Mouse (Mus musculus) heart, embryonic 14.5 days (tissue): ENCODE measurements around the gene Ppp5c. TPM values are rescaled to one million over a fixed set of nuclear protein-coding genes. Genes with fewer than 3 reads are reported as not detected.

Experiments
- ATAC-seq: fragments of 200-750 bp; cut with Nextera tagmentation; 2 replicates; pipeline ENCODE4 v1.8.0; 2017; ENCODE audit warnings: low read depth, moderate TSS enrichment; ENCODE audit not compliant: insufficient number of reproducible peaks, insufficient read depth, low FRiP score
- H3K27ac ChIP-seq, 2 experiments: fragments of 200-500 bp in 1 of 2; fragments of 300-500 bp in 1 of 2; sonication (generic) in 1 of 2; replicated peaks in 1 of 2; 2 replicates each; pipeline ENCODE4 v1.5.1; 2012 to 2014; ENCODE audit warnings: low read depth in 2 of 2, low read length in 2 of 2, control low read depth in 1 of 2, mild to moderate bottlenecking in 1 of 2, mixed read lengths in 1 of 2; ENCODE audit not compliant: control insufficient read depth in 1 of 2, insufficient read depth in 1 of 2
- H3K27me3 ChIP-seq: fragments of 300-500 bp; sonication (generic); 2 replicates; pipeline ENCODE4 v1.6.1; 2014; ENCODE audit warnings: mild to moderate bottlenecking, low read length, control low read depth; ENCODE audit not compliant: control insufficient read depth, insufficient read depth
- H3K36me3 ChIP-seq: fragments of 300-500 bp; sonication (generic); 2 replicates; pipeline ENCODE4 v1.6.1; 2014; ENCODE audit warnings: mild to moderate bottlenecking, control low read depth, low read length, mixed read lengths; ENCODE audit not compliant: control insufficient read depth, insufficient read depth
- H3K4me1 ChIP-seq, 2 experiments: fragments of 200-500 bp in 1 of 2; fragments of 300-500 bp in 1 of 2; sonication (generic) in 1 of 2; 2 replicates each; pipeline ENCODE4 v1.6.1; 2012 to 2014; ENCODE audit warnings: low read length in 2 of 2, control low read depth in 1 of 2, mixed read lengths in 1 of 2; ENCODE audit not compliant: control insufficient read depth in 2 of 2, insufficient read depth in 2 of 2
- H3K4me2 ChIP-seq: fragments of 300-500 bp; sonication (generic); 2 replicates; pipeline ENCODE4 v1.6.1; 2014; ENCODE audit warnings: mild to moderate bottlenecking, low read length
- H3K4me3 ChIP-seq, 2 experiments: fragments of 200-500 bp in 1 of 2; fragments of 300-500 bp in 1 of 2; sonication (generic) in 1 of 2; 2 replicates each; pipeline ENCODE4 v1.5.1; 2012 to 2014; ENCODE audit warnings: low read length in 2 of 2, mild to moderate bottlenecking in 2 of 2, control low read depth in 1 of 2, low read depth in 1 of 2, moderate library complexity in 1 of 2; ENCODE audit not compliant: control insufficient read depth in 1 of 2, insufficient read depth in 1 of 2
- H3K9ac ChIP-seq: fragments of 300-500 bp; sonication (generic); 2 replicates; pipeline ENCODE4 v1.6.1; 2014; ENCODE audit warnings: mild to moderate bottlenecking, low read length
- H3K9me3 ChIP-seq: fragments of 300-500 bp; sonication (generic); 2 replicates; pipeline ENCODE4 v1.6.1; 2016; ENCODE audit warnings: low read length, control low read depth; ENCODE audit not compliant: control insufficient read depth
- WGBS: fragments of 180-500 bp; shearing (Covaris S2); extraction: QIAGEN DNeasy Blood & Tissue Kit; methylation state at CpG from one replicate; pipeline ENCODE4 v1.1.7; 2014; 5-methylcytosine and 5-hydroxymethylcytosine counted together
- polyA plus RNA-seq: library from polyadenylated mRNA; unstranded; fragments of >200 nt; fragmentation: Nextera tagmentation; extraction: Ambion mirVana; gene quantifications from 2 replicates; pipeline ENCODE4 v1.2.1, GENCODE M21; 2014

Gene Ppp5c
- polyA plus RNA-seq, 1 experiment from 2014 or later, result 89.1 TPM

- peaks cover 5% of the 10 kb centered on the region; the same call in 1 of the 2 replicates for H3K9me3 ChIP-seq
- no peak overlapping the region for H3K27ac ChIP-seq
- no peak overlapping the region for H3K4me2 ChIP-seq
- H3K27me3 ChIP-seq, result no peaks in the 10 kb centered on the region
- H3K4me1 ChIP-seq, result peaks cover 1 to 2% of the 10 kb centered on the region in 2 experiments; a peak in 3 of 4 replicates
- no peak for ATAC-seq
- H3K4me3 ChIP-seq, result no peak overlapping the region
- H3K9ac ChIP-seq, result no peak overlapping the region; the same call in 1 of the 2 replicates
- 44% methylated on average over 11 of the region's 11 CpGs for WGBS
- H3K36me3 ChIP-seq, result peaks cover 87% of the 10 kb centered on the region
Measured at GRCm38 (mm10) chr7:17050491-17050890, 22.8 kb upstream of the Ppp5c start.

GRCm38 (mm10) chr7:17048431-17049190 lies 20.9 kb upstream of the Ppp5c start:
- H3K36me3 ChIP-seq, result peaks cover 87% of the 10 kb centered on the region
- H3K4me1 ChIP-seq, result peaks cover 0 to 2% of the 10 kb centered on the region in 2 experiments; a peak in 1 of 4 replicates

GRCm38 (mm10) chr7:17047041-17047682 lies 19.4 kb upstream of the Ppp5c start:
- H3K4me3 ChIP-seq, result no peak overlapping the region
- H3K4me2 ChIP-seq, result no peak overlapping the region
- H3K4me1 ChIP-seq, result peaks cover 0 to 2% of the 10 kb centered on the region in 2 experiments; a peak in 1 of 4 replicates
- no peak for ATAC-seq
- no peaks in the 10 kb centered on the region for H3K9me3 ChIP-seq
- WGBS, result 90% methylated on average over 5 of the region's 5 CpGs
- H3K27me3 ChIP-seq, result no peaks in the 10 kb centered on the region
- peaks cover 89% of the 10 kb centered on the region for H3K36me3 ChIP-seq
- no peak overlapping the region for H3K9ac ChIP-seq
- no peak overlapping the region for H3K27ac ChIP-seq

More at GRCm38 (mm10) chr7:17048431-17049190, 20.9 kb upstream of the Ppp5c start:
- Histone ChIP-seq H3K9ac (no peak overlapping the region), H3K9me3 (0 out of 2 replicates have a peak, but pooled peaks cover 2% of the 10 kb centered on the region), H3K27me3 (no peaks in the 10 kb centered on the region), H3K4me2 (no peak overlapping the region), H3K4me3 (no peak overlapping the region), H3K27ac (no peak overlapping the region)
- WGBS, result 85% methylated on average over 10 of the region's 10 CpGs
- ATAC-seq, result no peak

- no peak overlapping the region for H3K4me2 ChIP-seq
- H3K27ac ChIP-seq, result no peak overlapping the region
- no peaks in the 10 kb centered on the region for H3K9me3 ChIP-seq
- H3K4me3 ChIP-seq, result no peak overlapping the region
- ATAC-seq, result no peak
- peaks cover 90% of the 10 kb centered on the region for H3K36me3 ChIP-seq
- H3K9ac ChIP-seq, result no peak overlapping the region
- 30% methylated on average over 1 of the region's 1 CpGs for WGBS
- peaks cover 0 to 2% of the 10 kb centered on the region in 2 experiments; a peak in 1 of 4 replicates for H3K4me1 ChIP-seq
- no peaks in the 10 kb centered on the region for H3K27me3 ChIP-seq
Measured at GRCm38 (mm10) chr7:17045743-17046142, 18.0 kb upstream of the Ppp5c start.

GRCm38 (mm10) chr7:17039373-17039772 lies 11.6 kb upstream of the Ppp5c start:
- WGBS, result 92% methylated on average over 7 of the region's 7 CpGs
- ATAC-seq, result no peak
- Histone ChIP-seq H3K9ac (no peak overlapping the region), H3K27me3 (no peaks in the 10 kb centered on the region), H3K4me2 (no peak overlapping the region), H3K4me1 (peaks cover 0 to 2% of the 10 kb centered on the region in 2 experiments; a peak in 1 of 4 replicates), H3K36me3 (peaks cover 94% of the 10 kb centered on the region), H3K4me3 (no peak overlapping the region), H3K9me3 (no peaks in the 10 kb centered on the region), H3K27ac (no peak overlapping the region)

GRCm38 (mm10) chr7:17038018-17038695 lies 10.4 kb upstream of the Ppp5c start:
- no peaks in the 10 kb centered on the region for H3K27me3 ChIP-seq
- no peak overlapping the region for H3K27ac ChIP-seq
- H3K4me3 ChIP-seq, result no peak overlapping the region
- peaks cover 0 to 2% of the 10 kb centered on the region in 2 experiments; a peak in 1 of 4 replicates for H3K4me1 ChIP-seq
- 56% methylated on average over 9 of the region's 9 CpGs for WGBS
- no peak for ATAC-seq
- no peak overlapping the region for H3K9ac ChIP-seq
- no peak overlapping the region for H3K4me2 ChIP-seq
- no peaks in the 10 kb centered on the region for H3K9me3 ChIP-seq
- peaks cover 94% of the 10 kb centered on the region for H3K36me3 ChIP-seq

- Histone ChIP-seq H3K9ac (no peak overlapping the region), H3K27ac (no peak overlapping the region), H3K27me3 (no peaks in the 10 kb centered on the region), H3K4me1 (peaks cover 14 to 18% of the 10 kb centered on the region in 2 experiments), H3K36me3 (peaks cover 49% of the 10 kb centered on the region), H3K4me2 (no peak overlapping the region), H3K9me3 (no peaks in the 10 kb centered on the region), H3K4me3 (no peak overlapping the region)
- ATAC-seq, result no peak
- 58% methylated on average over 7 of the region's 7 CpGs for WGBS
Measured at GRCm38 (mm10) chr7:17030239-17030638, 2.5 kb upstream of the Ppp5c start.
